Mouse (Mus musculus) cerebellum, adult 11-12 months (tissue): ENCODE measurements at regions not wholly inside any gene's neighbourhood (a gene's known extent, or its start where the extent isn't known, plus 50 kb on each side); places are given as distances from the start of the nearest gene placed in this dataset.

Experiments
- DNase-seq: peaks from one replicate; pipeline ENCODE4 v3.0.0; 2022

- no peak for DNase-seq
These were observed 73.5 kb downstream of the Tmem114 start for GRCm38 (mm10) chr16:8351424-8351823.

- DNase-seq: no peak
These were observed 75.8 kb downstream of the Tmem114 start for GRCm38 (mm10) chr16:8349148-8349547.

GRCm38 (mm10) chr16:8348645-8349044 lies 76.3 kb downstream of the Tmem114 start:
- DNase-seq: peak; percentile 12

GRCm38 (mm10) chr16:8345216-8345615 lies 79.7 kb downstream of the Tmem114 start:
- no peak for DNase-seq

- peak; percentile 3 for DNase-seq
These were observed 91.7 kb downstream of the Tmem114 start for GRCm38 (mm10) chr16:8333081-8333710.

GRCm38 (mm10) chr16:8311996-8312395 lies 112.9 kb downstream of the Tmem114 start:
- DNase-seq: no peak

GRCm38 (mm10) chr16:8306389-8306788 lies 118.5 kb downstream of the Tmem114 start:
- DNase-seq: no peak
